Mouse (Mus musculus): ENCODE measurements around the gene Cd28. TPM values are rescaled to one million over a fixed set of nuclear protein-coding genes. Genes with fewer than 3 reads are reported as not detected.
"Not testable (repeated sequence)": the region's sequence is repeated elsewhere in the genome, so short reads cannot be mapped to it uniquely, and the experiment has no call there.

Gene Cd28
- polyA plus RNA-seq, 1 experiment = not detected

DNA sequence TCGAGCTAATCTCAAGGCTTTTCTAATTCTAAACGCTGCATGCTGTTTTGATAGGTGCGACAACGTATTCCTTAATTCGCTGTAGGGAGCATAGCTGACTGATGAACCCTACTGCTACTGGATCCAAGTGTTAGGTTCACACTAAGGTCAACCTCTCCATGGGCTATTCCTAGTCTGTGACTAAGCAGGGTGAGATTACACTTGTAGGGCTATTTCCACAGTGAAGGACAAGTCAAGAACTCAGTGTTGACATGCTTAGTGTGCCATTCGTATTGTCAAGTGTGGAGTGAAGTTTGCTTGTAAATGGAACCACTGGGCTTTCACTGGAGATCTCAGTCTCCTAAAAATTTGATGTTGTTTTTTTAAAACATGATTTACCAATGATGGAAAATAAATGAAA is 99.3 kb downstream of the Cd28 start:
- Histone ChIP-seq H3K4me3 (ENCODE audit: insufficient read depth, low read depth, low read length) (no peak overlapping the region), H3K4me1 (ENCODE audit: control insufficient read depth, insufficient read depth, low read length) (no peaks in the 10 kb centered on the region), H3K27ac (ENCODE audit: insufficient read depth, low read depth, low read length) (no peak overlapping the region)
- TF ChIP-seq CTCF (IDR thresholded peaks at IDR 0.05; ENCODE audit: insufficient read depth, low read depth, low read length) = no peak
- TF ChIP-seq POLR2A (IDR thresholded peaks at IDR 0.05; ENCODE audit: insufficient read depth, low read depth, low read length) = no peak
- 89% methylated on average over 6 of the region's 6 CpGs for WGBS

DNA sequence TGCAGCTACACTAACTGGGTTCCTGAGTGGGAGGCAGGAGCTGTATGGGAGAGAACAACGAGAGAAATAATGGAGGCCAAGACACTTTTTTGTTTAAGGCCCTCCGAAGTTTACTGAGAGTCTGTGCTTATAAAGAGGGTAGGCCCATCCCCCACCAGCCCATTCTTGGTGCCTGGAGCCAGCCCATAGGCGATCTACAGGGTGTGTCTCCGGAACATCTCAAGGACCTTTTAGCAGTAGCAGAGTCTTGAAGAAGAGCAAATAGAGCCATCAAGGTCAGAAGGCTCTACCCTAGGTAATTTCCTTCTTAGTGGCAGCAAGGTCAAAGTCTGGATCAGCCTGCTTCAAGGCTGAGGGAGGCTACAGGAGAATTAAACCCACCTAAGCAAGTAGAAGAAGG is 101.9 kb downstream of the Cd28 start:
- H3K4me1 ChIP-seq (ENCODE audit: control insufficient read depth, insufficient read depth, low read length); H3K4me3 ChIP-seq (ENCODE audit: insufficient read depth, low read depth, low read length); H3K27ac ChIP-seq (ENCODE audit: insufficient read depth, low read depth, low read length): not testable (repeated sequence)
- WGBS = 74% methylated on average over 4 of the region's 4 CpGs

DNA sequence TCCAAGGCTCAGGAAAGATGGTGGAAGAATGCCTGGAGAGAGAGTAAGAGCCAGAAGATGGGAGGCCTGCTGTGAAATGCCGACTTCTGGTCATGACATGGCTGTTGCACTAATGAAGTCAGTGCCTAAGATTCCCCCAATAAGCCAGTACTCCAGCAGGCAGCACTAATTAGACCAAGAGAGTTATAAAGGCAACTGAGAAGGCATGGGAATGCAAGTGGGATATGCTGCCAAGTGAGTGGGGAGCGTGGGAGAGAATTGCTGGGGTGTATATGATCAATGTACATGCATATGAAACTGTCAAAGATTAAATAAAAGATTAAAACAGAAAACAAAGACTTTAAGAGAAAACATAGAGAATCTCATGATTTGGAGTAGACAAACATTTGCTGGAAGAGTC is 103.4 kb downstream of the Cd28 start:
- 78% methylated on average over 2 of the region's 2 CpGs for WGBS
- H3K27ac ChIP-seq (ENCODE audit: insufficient read depth, low read depth, low read length) = no peak overlapping the region
- H3K4me3 ChIP-seq (ENCODE audit: insufficient read depth, low read depth, low read length) = no peak overlapping the region
- H3K4me1 ChIP-seq (ENCODE audit: control insufficient read depth, insufficient read depth, low read length) = no peaks in the 10 kb centered on the region
- TF ChIP-seq CTCF (IDR thresholded peaks at IDR 0.05; ENCODE audit: insufficient read depth, low read depth, low read length) (no peak), POLR2A (IDR thresholded peaks at IDR 0.05; ENCODE audit: insufficient read depth, low read depth, low read length) (no peak)

GRCm38 (mm10) chr1:60820981-60821380 is 104.4 kb downstream of the Cd28 start:
- WGBS = 59% methylated on average over 2 of the region's 2 CpGs
- TF ChIP-seq POLR2A (IDR thresholded peaks at IDR 0.05; ENCODE audit: insufficient read depth, low read depth, low read length) (no peak), CTCF (IDR thresholded peaks at IDR 0.05; ENCODE audit: insufficient read depth, low read depth, low read length) (no peak)
- H3K4me1 ChIP-seq (ENCODE audit: control insufficient read depth, insufficient read depth, low read length) = no peaks in the 10 kb centered on the region

DNA sequence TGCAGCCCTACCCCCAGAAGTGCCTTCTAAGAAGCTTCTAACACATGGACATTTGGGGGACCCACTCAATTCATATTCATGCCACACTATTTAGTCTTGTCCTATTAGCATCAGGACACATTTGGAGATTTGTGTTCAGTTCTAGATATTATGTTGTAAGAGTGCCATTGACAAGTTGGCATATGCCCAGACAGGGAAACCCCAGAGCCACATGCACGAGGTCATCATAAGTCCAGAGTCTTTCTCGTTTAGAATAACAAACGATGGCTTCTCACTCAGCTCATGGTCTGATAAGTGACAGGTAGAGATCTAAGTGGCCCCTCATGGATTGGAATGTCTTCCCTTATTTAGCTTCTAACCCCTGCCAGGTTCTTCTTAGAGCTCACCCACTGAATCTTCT is 105.0 kb downstream of the Cd28 start:
- TF ChIP-seq CTCF (IDR thresholded peaks at IDR 0.05; ENCODE audit: insufficient read depth, low read depth, low read length) = no peak
- TF ChIP-seq POLR2A (IDR thresholded peaks at IDR 0.05; ENCODE audit: insufficient read depth, low read depth, low read length) = no peak
- 80% methylated on average over 3 of the region's 3 CpGs for WGBS
- no peaks in the 10 kb centered on the region for H3K4me1 ChIP-seq (ENCODE audit: control insufficient read depth, insufficient read depth, low read length)
- H3K4me3 ChIP-seq (ENCODE audit: insufficient read depth, low read depth, low read length) = no peak overlapping the region
- H3K27ac ChIP-seq (ENCODE audit: insufficient read depth, low read depth, low read length) = no peak overlapping the region

More at GRCm38 (mm10) chr1:60820981-60821380, 104.4 kb downstream of the Cd28 start:
- no peak overlapping the region for H3K27ac ChIP-seq (ENCODE audit: insufficient read depth, low read depth, low read length)
- H3K4me3 ChIP-seq (ENCODE audit: insufficient read depth, low read depth, low read length) = no peak overlapping the region

Other genes with a start within 250 kb of the Cd28 start
- gene Raph1, start 149.7 kb upstream of the Cd28 start, polyA plus RNA-seq (2012; ENCODE audit: insufficient read depth, insufficient read length, low replicate concordance, missing spikeins) = not detected in 2 replicates
- not detected in 2 replicates for gene Ctla4, start 170.2 kb downstream of the Cd28 start, polyA plus RNA-seq (2012; ENCODE audit: insufficient read depth, insufficient read length, low replicate concordance, missing spikeins)

Measured in olfactory bulb, adult 2 months (tissue).